Mouse (Mus musculus) embryonic facial prominence, embryonic 15.5 days (tissue): ENCODE results near the gene Clba1. TPM values are rescaled to one million over a fixed set of nuclear protein-coding genes. Genes with fewer than 3 reads are reported as not detected.

ENCODE experiments used
- ATAC-seq: fragments of 200-750 bp; cut with Nextera tagmentation; 2 replicates; pipeline ENCODE4 v1.8.0; 2017; ENCODE audit warnings: low read depth, moderate TSS enrichment; ENCODE audit not compliant: insufficient number of reproducible peaks, low FRiP score, low TSS enrichment
- H3K27ac ChIP-seq: fragments of 300-500 bp; sonication (generic); replicated peaks from 2 replicates; pipeline ENCODE4 v1.5.1; 2015; ENCODE audit warnings: mild to moderate bottlenecking, inconsistent platforms
- H3K27me3 ChIP-seq: fragments of 300-500 bp; sonication (generic); 2 replicates; pipeline ENCODE4 v1.6.1; 2015; ENCODE audit warnings: inconsistent platforms
- H3K36me3 ChIP-seq: fragments of 300-500 bp; sonication (generic); 2 replicates; pipeline ENCODE4 v1.6.1; 2015; ENCODE audit warnings: mild to moderate bottlenecking, inconsistent platforms
- H3K4me1 ChIP-seq: fragments of 300-500 bp; sonication (generic); 2 replicates; pipeline ENCODE4 v1.6.1; 2015; ENCODE audit warnings: inconsistent platforms
- H3K4me2 ChIP-seq: fragments of 300-500 bp; sonication (generic); replicated peaks from 2 replicates; pipeline ENCODE4 v1.6.1; 2015; ENCODE audit warnings: mild to moderate bottlenecking, inconsistent platforms
- H3K4me3 ChIP-seq: fragments of 300-500 bp; sonication (generic); replicated peaks from 2 replicates; pipeline ENCODE4 v1.5.1; 2015; ENCODE audit warnings: mild to moderate bottlenecking, inconsistent platforms
- H3K9ac ChIP-seq: fragments of 300-500 bp; sonication (generic); 2 replicates; pipeline ENCODE4 v1.6.1; 2015; ENCODE audit warnings: inconsistent platforms
- H3K9me3 ChIP-seq: fragments of 300-500 bp; sonication (generic); replicated peaks from 2 replicates; pipeline ENCODE4 v1.6.1; 2016; ENCODE audit warnings: inconsistent platforms
- WGBS: fragments of 180-500 bp; shearing (Covaris S2); methylation state at CpG from one replicate; pipeline ENCODE4 v1.1.7; 2015; 5-methylcytosine and 5-hydroxymethylcytosine counted together
- polyA plus RNA-seq: library from polyadenylated mRNA; unstranded; fragments of >200 nt; fragmentation: Nextera tagmentation; extraction: Ambion mirVana; gene quantifications from 2 replicates; pipeline ENCODE4 v1.2.1, GENCODE M21; 2015

Gene Clba1
- 10.9 and 16.5 TPM in 2 replicates for polyA plus RNA-seq

- peak within 1 kb of the TSS; percentile 75 for H3K4me3 ChIP-seq
- H3K36me3 ChIP-seq = 0 out of 2 replicates have a peak, but pooled peaks cover under 1% of the 10 kb centered on the region
- no peaks in the 10 kb centered on the region for H3K9me3 ChIP-seq
- under 1% methylated on average over 64 of the region's 64 CpGs for WGBS
- peak; percentile 88 for ATAC-seq
- H3K4me2 ChIP-seq = peak within 1 kb of the TSS; percentile 98
- peak within 1 kb of the TSS; percentile 28 for H3K27ac ChIP-seq
- peaks cover 17% of the 10 kb centered on the region for H3K4me1 ChIP-seq
- H3K9ac ChIP-seq = peak within 1 kb of the TSS; percentile 54
- no peaks in the 10 kb centered on the region for H3K27me3 ChIP-seq
These were observed at the start of gene Clba1 for GRCm38 (mm10) chr12:112808587-112809364. Gene Clba1 (plus strand): TSS chr12:112808937.

GRCm38 (mm10) chr12:112759471-112759870 is 49.3 kb upstream of the Clba1 start:
- Histone ChIP-seq H3K27ac (no peak overlapping the region), H3K9me3 (no peaks in the 10 kb centered on the region), H3K4me1 (no peaks in the 10 kb centered on the region), H3K36me3 (no peaks in the 10 kb centered on the region), H3K4me3 (no peak overlapping the region), H3K27me3 (no peaks in the 10 kb centered on the region), H3K4me2 (no peak overlapping the region), H3K9ac (no peak overlapping the region)
- WGBS = 86% methylated on average over 3 of the region's 3 CpGs
- ATAC-seq = no peak

- Histone ChIP-seq H3K4me1 (no peaks in the 10 kb centered on the region), H3K27me3 (no peaks in the 10 kb centered on the region), H3K36me3 (no peaks in the 10 kb centered on the region), H3K9me3 (no peaks in the 10 kb centered on the region), H3K9ac (no peak within 1 kb of the TSS), H3K27ac (no peak within 1 kb of the TSS), H3K4me2 (no peak within 1 kb of the TSS), H3K4me3 (no peak within 1 kb of the TSS)
- WGBS = 35% methylated on average over 4 of the region's 4 CpGs
- ATAC-seq = no peak
These were observed 48.4 kb upstream of the Clba1 start, which contains the start of gene Pld4 for GRCm38 (mm10) chr12:112760154-112760926. Gene Pld4 (plus strand): TSS chr12:112760655.

GRCm38 (mm10) chr12:112761411-112761810 is 47.3 kb upstream of the Clba1 start:
- Histone ChIP-seq H3K4me2 (no peak overlapping the region), H3K36me3 (no peaks in the 10 kb centered on the region), H3K27me3 (no peaks in the 10 kb centered on the region), H3K4me3 (no peak overlapping the region), H3K9me3 (no peaks in the 10 kb centered on the region), H3K9ac (no peak overlapping the region), H3K4me1 (no peaks in the 10 kb centered on the region), H3K27ac (no peak overlapping the region)
- ATAC-seq = no peak
- 83% methylated on average over 4 of the region's 4 CpGs for WGBS

GRCm38 (mm10) chr12:112762018-112762417 is 46.7 kb upstream of the Clba1 start:
- no peak overlapping the region for H3K9ac ChIP-seq
- 81% methylated on average over 3 of the region's 3 CpGs for WGBS

GRCm38 (mm10) chr12:112763176-112763575 is 45.6 kb upstream of the Clba1 start:
- no peaks in the 10 kb centered on the region for H3K27me3 ChIP-seq
- H3K4me2 ChIP-seq = no peak overlapping the region
- no peaks in the 10 kb centered on the region for H3K4me1 ChIP-seq
- 75% methylated on average over 4 of the region's 4 CpGs for WGBS
- H3K9ac ChIP-seq = no peak overlapping the region
- no peaks in the 10 kb centered on the region for H3K36me3 ChIP-seq
- no peak for ATAC-seq
- no peak overlapping the region for H3K27ac ChIP-seq
- no peak overlapping the region for H3K4me3 ChIP-seq
- no peaks in the 10 kb centered on the region for H3K9me3 ChIP-seq

More at GRCm38 (mm10) chr12:112762018-112762417, 46.7 kb upstream of the Clba1 start:
- H3K4me2 ChIP-seq = no peak overlapping the region
- no peaks in the 10 kb centered on the region for H3K36me3 ChIP-seq
- H3K4me3 ChIP-seq = no peak overlapping the region
- no peaks in the 10 kb centered on the region for H3K27me3 ChIP-seq
- H3K27ac ChIP-seq = no peak overlapping the region
- no peaks in the 10 kb centered on the region for H3K9me3 ChIP-seq
- no peaks in the 10 kb centered on the region for H3K4me1 ChIP-seq
- no peak for ATAC-seq

- 86% methylated on average over 5 of the region's 5 CpGs for WGBS
- H3K9ac ChIP-seq = no peak overlapping the region
- no peak overlapping the region for H3K4me2 ChIP-seq
- no peaks in the 10 kb centered on the region for H3K36me3 ChIP-seq
- no peaks in the 10 kb centered on the region for H3K9me3 ChIP-seq
- no peak overlapping the region for H3K27ac ChIP-seq
- no peaks in the 10 kb centered on the region for H3K27me3 ChIP-seq
- no peaks in the 10 kb centered on the region for H3K4me1 ChIP-seq
- ATAC-seq = no peak
- no peak overlapping the region for H3K4me3 ChIP-seq
These were observed 44.6 kb upstream of the Clba1 start for GRCm38 (mm10) chr12:112764141-112764540.

- Histone ChIP-seq H3K4me3 (no peak overlapping the region), H3K27me3 (no peaks in the 10 kb centered on the region), H3K27ac (no peak overlapping the region), H3K9me3 (no peaks in the 10 kb centered on the region), H3K9ac (no peak overlapping the region), H3K4me2 (no peak overlapping the region), H3K36me3 (no peaks in the 10 kb centered on the region), H3K4me1 (no peaks in the 10 kb centered on the region)
- no peak for ATAC-seq
- 87% methylated on average over 7 of the region's 7 CpGs for WGBS
These were observed 43.7 kb upstream of the Clba1 start for GRCm38 (mm10) chr12:112764991-112765390.

- H3K27me3 ChIP-seq = no peaks in the 10 kb centered on the region
- no peak for ATAC-seq
- no peak overlapping the region for H3K27ac ChIP-seq
- H3K4me1 ChIP-seq = no peaks in the 10 kb centered on the region
- no peak overlapping the region for H3K4me3 ChIP-seq
- H3K9me3 ChIP-seq = no peaks in the 10 kb centered on the region
- no peak overlapping the region for H3K9ac ChIP-seq
- H3K4me2 ChIP-seq = no peak overlapping the region
- H3K36me3 ChIP-seq = no peaks in the 10 kb centered on the region
- WGBS = 87% methylated on average over 7 of the region's 7 CpGs
These were observed 42.2 kb upstream of the Clba1 start for GRCm38 (mm10) chr12:112766586-112766985.

- no peak for ATAC-seq
- Histone ChIP-seq H3K9me3 (no peaks in the 10 kb centered on the region), H3K36me3 (no peaks in the 10 kb centered on the region), H3K4me2 (no peak overlapping the region), H3K9ac (no peak overlapping the region), H3K4me3 (no peak overlapping the region), H3K27ac (no peak overlapping the region), H3K27me3 (no peaks in the 10 kb centered on the region), H3K4me1 (no peaks in the 10 kb centered on the region)
- 91% methylated on average over 16 of the region's 16 CpGs for WGBS
These were observed 41.5 kb upstream of the Clba1 start for GRCm38 (mm10) chr12:112767036-112767890.

- no peak overlapping the region for H3K4me2 ChIP-seq
- WGBS = 84% methylated on average over 8 of the region's 8 CpGs
- H3K27me3 ChIP-seq = no peaks in the 10 kb centered on the region
- H3K9ac ChIP-seq = no peak overlapping the region
- H3K36me3 ChIP-seq = no peaks in the 10 kb centered on the region
- no peak for ATAC-seq
- H3K4me3 ChIP-seq = no peak overlapping the region
- H3K27ac ChIP-seq = no peak overlapping the region
- H3K9me3 ChIP-seq = no peaks in the 10 kb centered on the region
- no peaks in the 10 kb centered on the region for H3K4me1 ChIP-seq
These were observed 40.6 kb upstream of the Clba1 start for GRCm38 (mm10) chr12:112768166-112768565.
